Mouse (Mus musculus) bone marrow, adult 2 months (tissue): Measurements from ENCODE around the gene C5ar2. TPM values are rescaled to one million over a fixed set of nuclear protein-coding genes. Genes with fewer than 3 reads are reported as not detected.
A peak's percentile ranks its signal among the peaks of the same experiment; 100 is the strongest.
"Not testable (repeated sequence)": the region's sequence is repeated elsewhere in the genome, so short reads cannot be mapped to it uniquely, and the experiment has no call there.

Source experiments
- H3K27ac ChIP-seq: fragments of 200-500 bp; 2 replicates; pipeline ENCODE4 v1.5.1; 2012; ENCODE audit warnings: low read depth, mild to moderate bottlenecking, control low read depth, inconsistent platforms, low read length; ENCODE audit not compliant: control insufficient read depth, poor library complexity, insufficient read depth
- H3K4me1 ChIP-seq: fragments of 200-500 bp; 2 replicates; pipeline ENCODE4 v1.6.1; 2011; ENCODE audit warnings: low read length; ENCODE audit not compliant: control insufficient read depth, insufficient read depth
- H3K4me3 ChIP-seq: fragments of 200-500 bp; replicated peaks from 2 replicates; pipeline ENCODE3; 2011; ENCODE audit warnings: mild to moderate bottlenecking, low read depth, low read length, control low read depth; ENCODE audit not compliant: control insufficient read depth
- CTCF ChIP-seq: fragments of 200-500 bp; IDR thresholded peaks from 2 replicates; pipeline ENCODE4 v1.5.1; 2011; ENCODE audit warnings: low read length, control low read depth; ENCODE audit not compliant: control insufficient read depth, insufficient read depth
- POLR2A ChIP-seq: fragments of 200-500 bp; IDR thresholded peaks from 2 replicates; pipeline ENCODE4 v1.6.1; 2011; ENCODE audit warnings: low read depth, mild to moderate bottlenecking, control low read depth, low read length, borderline replicate concordance; ENCODE audit not compliant: control insufficient read depth
- WGBS: fragments of 180-500 bp; shearing (Covaris S2); methylation state at CpG from one replicate; pipeline ENCODE4 v1.1.7; 2018; 5-methylcytosine and 5-hydroxymethylcytosine counted together
- polyA plus RNA-seq: library from polyadenylated mRNA; stranded (reverse); fragments of >200 nt; gene quantifications from 2 replicates; pipeline ENCODE4 v1.2.4, GENCODE M21; 2011; ENCODE audit warnings: low replicate concordance; ENCODE audit not compliant: missing spikeins, insufficient read depth, insufficient read length

Gene C5ar2
- polyA plus RNA-seq, 1 experiment = 4.2 TPM

DNA sequence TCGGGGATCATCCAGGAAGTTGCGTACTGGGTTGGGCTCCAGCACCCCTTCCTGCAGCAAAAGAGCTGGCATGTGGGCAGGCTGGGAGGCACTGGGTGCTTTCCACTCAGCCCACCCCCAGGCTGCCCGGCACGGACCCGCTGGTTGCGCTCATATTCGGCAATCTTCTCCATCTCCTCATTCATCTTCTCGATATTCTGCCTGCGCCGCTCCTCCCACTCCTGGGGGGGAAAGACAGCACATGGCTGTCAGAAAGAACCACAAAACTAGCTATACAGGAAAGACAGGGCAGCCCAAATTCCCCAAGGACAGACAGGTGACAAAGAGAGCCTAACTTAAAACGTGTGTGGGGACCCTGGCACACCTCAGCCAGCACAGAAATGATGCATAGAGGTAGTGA lies 36.8 kb upstream of the C5ar2 start:
- no peak overlapping the region for H3K27ac ChIP-seq
- WGBS = 79% methylated on average over 11 of the region's 11 CpGs
- no peak for TF ChIP-seq CTCF
- no peak for TF ChIP-seq POLR2A
- no peaks in the 10 kb centered on the region for H3K4me1 ChIP-seq
- H3K4me3 ChIP-seq = no peak overlapping the region

DNA sequence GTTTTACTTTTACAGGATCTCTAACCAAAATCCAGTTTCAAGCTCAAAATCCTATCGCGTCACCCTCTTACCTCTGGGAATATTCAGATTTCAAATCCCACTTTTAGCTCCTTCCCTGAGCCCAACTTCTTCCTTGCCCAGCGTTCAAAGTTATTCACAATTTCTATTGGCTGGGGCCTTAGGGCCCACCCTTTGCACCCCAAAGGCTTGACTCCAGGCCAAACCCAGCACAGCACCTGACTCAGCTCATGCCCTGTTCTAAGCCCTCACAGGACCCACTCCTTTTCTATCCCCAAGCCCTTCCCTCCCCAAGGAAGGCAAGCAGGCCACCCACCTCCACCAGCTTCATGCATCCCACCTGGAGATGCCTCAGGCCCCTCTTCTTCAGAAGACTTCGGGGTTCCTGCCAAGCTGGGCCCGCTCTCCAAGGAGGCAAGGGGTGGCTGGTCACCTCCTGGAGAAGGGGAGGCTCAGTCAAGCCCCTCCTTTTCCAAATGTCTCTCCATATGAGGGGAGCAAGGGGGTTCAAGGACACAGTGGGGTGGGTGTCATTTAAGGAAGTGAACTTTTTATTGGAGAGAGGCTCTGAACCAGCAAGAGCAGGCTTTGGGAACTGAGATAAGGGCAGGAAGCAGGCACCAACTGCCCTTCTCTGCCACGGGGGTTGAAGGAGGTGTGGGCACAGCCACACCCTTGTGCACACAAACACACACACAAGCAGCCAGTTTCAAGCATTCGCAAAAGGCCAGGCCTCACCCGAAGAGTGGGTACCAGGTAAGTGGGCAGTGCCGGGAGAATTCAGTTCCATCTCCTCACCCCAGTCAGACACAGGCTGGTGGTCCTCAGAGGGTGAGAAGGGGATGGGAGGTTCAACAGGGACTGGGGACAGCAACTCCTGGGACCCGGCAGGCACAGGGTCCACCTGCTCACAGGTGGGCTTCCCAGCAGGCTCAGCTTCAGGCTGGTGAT lies 31.3 kb upstream of the C5ar2 start:
- H3K4me3 ChIP-seq = peak overlapping the region; percentile 30
- H3K27ac ChIP-seq = peak overlapping the region; percentile 55
- H3K4me1 ChIP-seq = peaks cover 2% of the 10 kb centered on the region; the same call in 1 of the 2 replicates
- 43% methylated on average over 10 of the region's 10 CpGs for WGBS
- TF ChIP-seq CTCF = no peak
- TF ChIP-seq POLR2A = no peak

DNA sequence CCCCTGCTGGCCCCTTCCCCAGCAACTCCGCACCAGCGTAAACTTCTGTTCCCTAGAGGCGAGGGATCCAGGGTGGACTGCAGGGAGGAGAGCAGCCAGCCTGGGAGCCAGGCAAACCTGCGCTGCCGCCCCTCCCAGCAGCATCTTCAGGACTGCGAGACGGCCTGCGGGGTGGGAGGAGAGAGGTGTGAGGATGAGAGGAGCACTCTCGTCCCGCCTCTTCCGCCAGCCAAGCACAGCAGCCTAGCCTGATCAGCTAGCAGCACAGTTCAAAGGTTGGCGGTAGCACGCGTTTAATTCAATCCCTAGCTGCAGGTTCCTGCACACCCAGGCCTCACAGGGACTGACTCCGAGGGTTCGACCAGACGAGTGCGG lies 29.8 kb upstream of the C5ar2 start:
- Histone ChIP-seq H3K27ac (peak overlapping the region; percentile 85), H3K4me3 (peak overlapping the region; percentile 85), H3K4me1 (peaks cover 2% of the 10 kb centered on the region; the same call in 1 of the 2 replicates)
- peak; percentile 89 for TF ChIP-seq POLR2A
- peak; percentile 5; the same call in 1 of the 2 replicates for TF ChIP-seq CTCF
- under 1% methylated on average over 18 of the region's 18 CpGs for WGBS

DNA sequence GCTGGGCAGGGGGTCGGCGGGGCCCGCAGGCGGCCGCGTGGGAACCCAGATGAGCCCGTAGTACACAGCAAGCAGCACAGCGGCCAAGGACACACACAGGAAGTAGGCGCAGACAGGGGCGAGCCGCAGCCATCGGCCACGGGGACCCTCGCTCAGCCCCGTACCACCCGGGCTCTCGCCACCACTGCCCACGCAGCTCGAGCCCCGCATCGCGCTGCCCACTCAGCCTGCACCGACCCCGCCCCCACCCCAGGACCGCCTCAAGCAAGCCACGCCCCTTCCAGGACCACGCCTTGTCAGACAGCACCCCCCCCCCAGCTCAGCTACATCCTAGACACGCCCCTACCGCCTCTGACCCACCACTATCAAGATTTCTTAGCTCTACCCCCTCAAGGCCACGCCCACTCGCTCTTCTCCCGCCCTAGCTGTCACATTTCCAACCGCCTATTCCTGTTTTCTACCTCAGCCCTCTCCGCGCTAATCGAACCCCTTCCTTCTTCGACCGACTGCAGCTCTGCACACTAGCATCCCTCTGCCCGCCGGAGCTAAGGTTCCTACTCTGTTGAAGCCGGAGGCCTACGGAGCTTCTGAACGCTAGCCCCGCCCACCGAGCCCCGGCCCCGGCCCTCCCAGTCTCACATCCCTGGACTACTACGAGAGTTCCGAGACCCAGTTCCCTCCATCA lies 29.3 kb upstream of the C5ar2 start, which contains the start of gene Inafm1:
Gene Inafm1 (minus strand): TSS at position 537 of the 685 bp plus-strand sequence.
- under 1% methylated on average over 48 of the region's 49 CpGs for WGBS
- peak within 1 kb of the TSS; percentile 85 for H3K27ac ChIP-seq
- H3K4me1 ChIP-seq = peaks cover 2% of the 10 kb centered on the region; the same call in 1 of the 2 replicates
- peak within 1 kb of the TSS; percentile 85 for H3K4me3 ChIP-seq
- TF ChIP-seq POLR2A = peak; percentile 31; the same call in 1 of the 2 replicates
- TF ChIP-seq CTCF = no peak

DNA sequence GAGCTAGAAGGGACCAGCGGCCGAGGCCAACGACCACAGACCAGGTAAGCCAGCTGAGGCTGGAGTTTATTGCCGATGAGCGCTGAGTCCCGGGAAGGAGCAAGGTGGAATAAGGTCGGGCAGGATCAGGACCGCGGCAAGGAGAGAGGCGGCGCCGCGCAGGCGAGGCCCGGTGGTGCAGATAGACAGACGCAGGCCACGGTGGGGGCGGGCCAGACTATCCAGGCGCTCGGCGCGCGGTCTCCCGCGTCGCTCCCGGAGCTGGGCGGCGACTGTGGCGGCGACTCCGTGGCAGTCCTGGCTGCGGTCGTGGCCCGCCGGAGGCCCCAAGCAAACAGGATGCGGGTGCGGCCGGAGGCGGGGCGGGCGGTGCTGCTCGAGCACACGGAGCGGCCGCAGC lies 28.7 kb upstream of the C5ar2 start:
- H3K4me1 ChIP-seq = peaks cover 2% of the 10 kb centered on the region; the same call in 1 of the 2 replicates
- H3K27ac ChIP-seq = peak overlapping the region; percentile 85
- WGBS = under 1% methylated on average over 46 of the region's 46 CpGs
- H3K4me3 ChIP-seq = peak overlapping the region; percentile 85
- TF ChIP-seq CTCF (no peak), POLR2A (peak; percentile 32; the same call in 1 of the 2 replicates)

DNA sequence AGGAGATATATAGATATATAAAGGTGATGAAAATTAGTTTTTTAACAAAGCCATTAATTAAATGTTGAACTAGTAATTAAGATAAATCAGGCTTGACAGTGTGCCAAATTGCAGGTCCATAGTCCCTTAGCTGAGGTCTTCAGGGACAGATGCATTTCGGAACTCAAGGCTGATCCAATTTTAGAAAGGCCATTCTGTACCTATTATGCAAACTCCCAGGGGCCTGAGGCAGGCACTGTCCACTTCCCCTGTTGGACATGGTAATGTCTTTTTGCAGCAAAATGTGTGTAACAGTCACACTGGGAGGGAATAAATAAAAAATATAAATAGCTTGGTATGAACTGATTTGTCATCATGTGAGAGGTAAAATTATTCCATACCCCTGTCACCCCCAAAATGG lies 27.2 kb upstream of the C5ar2 start:
- H3K4me1 ChIP-seq = peaks cover 2% of the 10 kb centered on the region; the same call in 1 of the 2 replicates
- TF ChIP-seq POLR2A (no peak), CTCF (no peak)
- no peak overlapping the region for H3K27ac ChIP-seq
- 59% methylated on average over 1 of the region's 1 CpGs for WGBS
- no peak overlapping the region for H3K4me3 ChIP-seq

DNA sequence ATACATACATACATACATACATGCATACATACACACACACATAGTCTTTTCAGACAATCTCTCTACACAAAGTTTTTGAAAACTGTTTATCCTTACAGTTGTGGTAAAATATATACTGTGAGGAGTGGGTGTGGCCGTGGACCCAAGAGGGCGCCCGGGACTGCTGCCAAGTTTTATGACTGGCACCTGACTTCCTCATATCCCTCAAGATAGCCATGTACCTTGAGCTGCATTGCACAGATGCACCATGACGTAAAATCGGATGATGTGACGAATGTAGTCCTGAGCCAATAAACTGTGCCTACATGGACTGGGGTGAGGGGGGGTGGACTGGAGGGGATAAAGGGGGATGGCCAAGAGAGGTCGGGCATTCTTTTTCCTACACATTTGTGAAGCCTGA lies 22.6 kb upstream of the C5ar2 start:
- not testable (repeated sequence) for H3K27ac ChIP-seq, H3K4me1 ChIP-seq, H3K4me3 ChIP-seq
- WGBS = 10% methylated on average over 7 of the region's 7 CpGs

DNA sequence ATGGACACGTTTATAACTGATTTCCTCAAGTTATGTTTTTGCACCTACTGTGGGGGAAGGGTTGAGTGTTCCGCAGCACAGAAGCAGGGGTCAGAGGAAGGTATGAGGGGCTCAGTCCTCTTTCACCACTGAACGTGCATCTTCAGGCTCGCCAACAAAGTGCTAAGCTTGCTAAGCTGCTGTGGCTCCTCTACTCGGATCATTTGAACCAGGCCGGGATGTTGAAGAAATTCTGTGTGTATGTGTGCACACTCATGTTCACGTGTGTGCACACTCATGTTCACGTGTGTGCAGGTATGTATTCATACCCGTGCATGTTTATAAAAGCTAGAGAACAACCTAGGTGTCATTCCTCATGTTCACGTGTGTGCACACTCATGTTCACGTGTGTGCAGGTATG lies 21.9 kb upstream of the C5ar2 start:
- no peak for TF ChIP-seq CTCF
- no peak for TF ChIP-seq POLR2A
- no peak overlapping the region for H3K27ac ChIP-seq
- no peak overlapping the region for H3K4me3 ChIP-seq
- WGBS = 83% methylated on average over 11 of the region's 11 CpGs
- H3K4me1 ChIP-seq = peaks cover 2% of the 10 kb centered on the region; the same call in 1 of the 2 replicates
